Mouse (Mus musculus): ENCODE results near the gene Il1f10. TPM values are rescaled to one million over a fixed set of nuclear protein-coding genes. Genes with fewer than 3 reads are reported as not detected.

Gene Il1f10
- total RNA-seq (2021): not detected
- long read RNA-seq, experiment 1: 0 reads
- long read RNA-seq, experiment 2: 0 reads

DNA sequence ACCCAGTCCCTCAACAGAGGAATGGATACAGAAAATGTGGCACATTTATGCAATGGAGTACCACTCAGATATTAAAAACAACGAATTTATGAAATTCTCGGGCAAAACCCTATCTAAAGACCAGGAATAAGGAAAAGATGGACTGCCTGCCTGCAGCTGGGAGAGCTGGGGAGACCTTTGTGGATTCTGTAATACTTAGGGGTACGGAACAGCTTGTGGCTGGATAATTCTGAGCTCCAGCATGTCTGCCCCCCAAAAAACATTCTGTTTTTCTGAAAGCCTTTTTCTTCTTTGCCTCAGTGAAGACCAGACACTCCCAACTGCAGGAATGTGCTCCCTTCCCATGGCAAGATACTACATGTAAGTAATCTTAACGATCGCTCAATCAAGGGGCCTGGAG is at the start of gene Il1f10:
Il1f10 (plus strand) TSS at position 301 of the 400 bp plus-strand sequence.
- no peak for TF ChIP-seq CTCF (IDR thresholded peaks at IDR 0.05)
- no peak within 1 kb of the TSS for H3K27ac ChIP-seq
- H3K4me3 ChIP-seq: no peak within 1 kb of the TSS
- intact Hi-C loops (cut with DNase I): no loop called here
- DNase-seq: no peak

GRCm38 (mm10) chr2:24267503-24267902 is 23.5 kb upstream of the Il1f10 start:
- H3K27ac ChIP-seq: no peak overlapping the region
- DNase-seq: no peak
- intact Hi-C loops (cut with DNase I): no loop called here
- H3K4me3 ChIP-seq: no peak overlapping the region
- no peak for TF ChIP-seq CTCF (IDR thresholded peaks at IDR 0.05)

GRCm38 (mm10) chr2:24273619-24274018 is 17.4 kb upstream of the Il1f10 start:
- intact Hi-C loops (cut with DNase I): no loop called here
- TF ChIP-seq CTCF (IDR thresholded peaks at IDR 0.05): no peak
- DNase-seq: no peak
- Histone ChIP-seq H3K27ac (no peak overlapping the region), H3K4me3 (no peak overlapping the region)

- DNase-seq: no peak
- no peak overlapping the region for H3K4me3 ChIP-seq
- intact Hi-C loops (cut with DNase I): no loop called here
- no peak overlapping the region for H3K27ac ChIP-seq
- no peak for TF ChIP-seq CTCF (IDR thresholded peaks at IDR 0.05)
These were observed 15.8 kb upstream of the Il1f10 start for GRCm38 (mm10) chr2:24275146-24275545.

GRCm38 (mm10) chr2:24276654-24277053 is 14.3 kb upstream of the Il1f10 start, which contains the start of gene Il1f5:
TSS of gene Il1f5 (plus strand) at chr2:24276954.
- H3K4me3 ChIP-seq: no peak within 1 kb of the TSS
- TF ChIP-seq CTCF (IDR thresholded peaks at IDR 0.05): no peak
- H3K27ac ChIP-seq: no peak within 1 kb of the TSS
- no peak for DNase-seq
- intact Hi-C loops (cut with DNase I): no loop called here

GRCm38 (mm10) chr2:24294616-24295015 is 3.6 kb downstream of the Il1f10 start:
- intact Hi-C loops (cut with DNase I): no loop called here
- DNase-seq: no peak
- no peak overlapping the region for H3K4me3 ChIP-seq
- H3K27ac ChIP-seq: no peak overlapping the region
- TF ChIP-seq CTCF (IDR thresholded peaks at IDR 0.05): no peak

GRCm38 (mm10) chr2:24296837-24297236 is 5.8 kb downstream of the Il1f10 start:
- intact Hi-C loops (cut with DNase I): loop anchor here (2.0 kb wide), 1 partner anchor 108 kb away; no protein-coding TSS in a partner anchor
- peak; percentile 71 for TF ChIP-seq CTCF (IDR thresholded peaks at IDR 0.05)

DNA sequence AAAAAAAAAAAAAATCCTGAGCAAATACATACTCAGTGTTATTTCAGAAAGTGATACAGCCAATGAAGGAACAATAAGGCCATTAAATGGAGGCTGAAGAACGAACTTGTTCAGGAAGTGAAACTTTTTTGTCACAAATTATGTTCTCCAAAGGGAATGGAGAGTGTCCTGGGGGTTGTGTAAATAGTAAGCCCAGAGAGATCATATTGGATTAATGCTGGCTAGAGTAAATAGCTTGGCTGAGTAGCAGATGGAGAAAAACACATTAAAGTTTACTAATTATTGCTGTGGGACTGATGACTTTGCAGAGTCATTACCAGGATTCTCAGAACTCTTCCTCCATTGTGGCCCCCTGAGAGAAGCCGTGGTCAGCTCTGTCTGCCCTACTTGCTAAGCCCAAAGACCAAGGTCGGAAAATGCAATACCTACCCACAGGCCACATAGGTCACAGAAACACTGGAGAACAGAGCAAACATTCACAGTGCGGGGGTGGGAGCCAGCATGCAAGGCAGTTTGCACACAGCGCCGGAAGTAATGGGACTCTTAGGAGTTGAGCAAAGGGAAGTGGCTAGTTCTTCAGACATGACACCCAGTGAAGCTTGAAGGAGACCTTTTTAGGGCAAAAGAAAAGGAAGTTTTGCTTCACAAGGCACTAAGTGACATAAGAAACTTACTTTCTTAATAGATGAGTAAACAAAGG is 20.5 kb downstream of the Il1f10 start:
- no peak for DNase-seq
- H3K27ac ChIP-seq: no peak overlapping the region
- intact Hi-C loops (cut with DNase I): no loop called here
- H3K4me3 ChIP-seq: no peak overlapping the region
- no peak for TF ChIP-seq CTCF (IDR thresholded peaks at IDR 0.05)

More at GRCm38 (mm10) chr2:24296837-24297236, 5.8 kb downstream of the Il1f10 start:
- DNase-seq: no peak
- no peak overlapping the region for H3K27ac ChIP-seq
- no peak overlapping the region for H3K4me3 ChIP-seq

DNA sequence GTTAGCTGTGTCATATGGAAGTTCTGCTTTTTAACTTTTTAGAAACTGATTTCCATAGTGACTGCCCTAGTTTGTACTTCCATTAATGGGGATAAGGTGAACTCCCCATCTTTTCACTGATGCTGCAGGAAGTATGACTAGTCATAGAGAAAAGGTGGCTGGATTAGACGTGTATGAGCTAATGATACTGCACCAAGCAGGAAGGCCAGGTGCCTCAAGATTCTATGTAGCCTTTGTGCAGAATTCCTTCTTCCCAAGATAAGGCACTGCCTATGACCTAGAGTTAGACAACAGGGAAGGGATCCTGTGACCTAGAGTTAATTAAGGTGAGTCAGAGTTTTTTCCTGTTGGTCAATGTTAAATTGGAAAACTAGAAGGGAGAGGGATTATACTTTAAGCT is 25.9 kb downstream of the Il1f10 start:
- DNase-seq: no peak
- H3K4me3 ChIP-seq: no peak overlapping the region
- no peak overlapping the region for H3K27ac ChIP-seq
- no peak for TF ChIP-seq CTCF (IDR thresholded peaks at IDR 0.05)
- intact Hi-C loops (cut with DNase I): no loop called here

- intact Hi-C loops (cut with DNase I): no loop called here
- Histone ChIP-seq H3K27ac (no peak overlapping the region), H3K4me3 (no peak overlapping the region)
- no peak for DNase-seq
- TF ChIP-seq CTCF (IDR thresholded peaks at IDR 0.05): no peak
These were observed 27.1 kb downstream of the Il1f10 start for GRCm38 (mm10) chr2:24317919-24318598.

- TF ChIP-seq CTCF (IDR thresholded peaks at IDR 0.05): no peak
- H3K27ac ChIP-seq: no peak overlapping the region
- intact Hi-C loops (cut with DNase I): no loop called here
- no peak overlapping the region for H3K4me3 ChIP-seq
- DNase-seq: no peak
These were observed 44.3 kb downstream of the Il1f10 start for GRCm38 (mm10) chr2:24335333-24335732.

GRCm38 (mm10) chr2:24336545-24336944 is 45.5 kb downstream of the Il1f10 start, which contains the start of gene Il1rn:
TSS of gene Il1rn (plus strand) at chr2:24336853.
- Histone ChIP-seq H3K27ac (no peak within 1 kb of the TSS), H3K4me3 (no peak within 1 kb of the TSS)
- no peak for TF ChIP-seq CTCF (IDR thresholded peaks at IDR 0.05)
- no peak for DNase-seq
- intact Hi-C loops (cut with DNase I): no loop called here

DNA sequence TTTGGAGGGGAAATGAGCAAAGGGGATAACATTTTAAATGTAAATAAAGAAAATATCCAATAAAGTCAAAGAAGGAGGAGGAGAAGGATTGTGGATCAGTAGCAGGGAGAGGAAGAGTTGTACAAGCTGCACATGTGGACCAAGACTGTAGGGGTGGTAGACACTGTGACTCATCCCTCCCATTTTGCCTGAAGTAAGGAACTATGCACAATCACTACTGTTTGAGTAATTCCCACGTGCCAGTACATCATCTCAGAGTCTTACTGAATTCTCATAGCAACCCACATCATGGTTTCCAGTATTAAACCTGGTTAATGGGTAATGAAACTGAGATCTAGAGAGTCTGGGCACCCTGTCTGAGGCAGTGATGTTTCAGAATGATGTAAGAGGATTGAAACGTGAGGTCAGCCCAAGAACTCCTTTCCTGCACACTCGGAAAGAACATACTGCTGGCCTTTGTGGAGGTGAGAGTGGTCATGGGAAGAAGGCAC is 50.4 kb downstream of the Il1f10 start:
- TF ChIP-seq CTCF (IDR thresholded peaks at IDR 0.05): no peak
- DNase-seq: no peak
- intact Hi-C loops (cut with DNase I): no loop called here
- Histone ChIP-seq H3K27ac (no peak overlapping the region), H3K4me3 (no peak overlapping the region)

Other genes with a start within 250 kb of the Il1f10 start
- 1 to 10 TPM; 5.1 to 6.7 TPM for gene Hnmt, start 241.8 kb upstream of the Il1f10 start, total RNA-seq (2021)
- gene Tbpl2, start 194.6 kb upstream of the Il1f10 start, total RNA-seq (2021): not detected
- not detected for gene Il1f8, start 138.0 kb upstream of the Il1f10 start, total RNA-seq (2021)
- not detected for gene Il1f9, start 104.7 kb upstream of the Il1f10 start, total RNA-seq (2021)
- not detected for gene Il1f6, start 75.8 kb upstream of the Il1f10 start, total RNA-seq (2021)
- gene Il1f5, start 14.2 kb upstream of the Il1f10 start, total RNA-seq (2021): not detected
- not detected for gene Il1rn, start 45.7 kb downstream of the Il1f10 start, total RNA-seq (2021)
- under 1 TPM; 0.20 to 0.36 TPM for gene Psd4, start 76.4 kb downstream of the Il1f10 start, total RNA-seq (2021)
- not detected for gene Pax8, start 184.4 kb downstream of the Il1f10 start, total RNA-seq (2021)